Mouse (Mus musculus) megakaryocyte progenitor cell, adult 5-6 weeks (primary cell): ENCODE data around the gene Tagln2. TPM values are rescaled to one million over a fixed set of nuclear protein-coding genes. Genes with fewer than 3 reads are reported as not detected.

ENCODE experiments used
- total RNA-seq, 2 experiments: library from RNA; stranded (forward) in 1 of 2; stranded (reverse) in 1 of 2; fragments of 157-497, 149-512 nt in 1 of 2; fragments of 200-1000 nt in 1 of 2; gene quantifications; 2 replicates each; pipeline versions ENCODE4 v1.2.3 to v1.2.4; 2015 to 2017

Gene Tagln2
- total RNA-seq, 2 experiments from 2014 or later: 305 to 621 TPM

Other genes with a start within 250 kb of the Tagln2 start
- gene Atp1a4, start 241.6 kb upstream of the Tagln2 start, total RNA-seq (2015): not detected in 2 replicates
- not detected in 2 replicates for gene Atp1a4, start 241.6 kb upstream of the Tagln2 start, total RNA-seq (2017)
- gene Igsf8, start 238.4 kb upstream of the Tagln2 start, total RNA-seq (2015): 28.8 and 29.7 TPM in 2 replicates
- gene Igsf8, start 238.4 kb upstream of the Tagln2 start, total RNA-seq (2017): 25.5 and 30.6 TPM in 2 replicates
- gene Atp1a2, start 202.0 kb upstream of the Tagln2 start, total RNA-seq (2015): not detected in 2 replicates
- gene Atp1a2, start 202.0 kb upstream of the Tagln2 start, total RNA-seq (2017): not detected in 2 replicates
- not detected in 2 replicates for gene Kcnj9, start 170.7 kb upstream of the Tagln2 start, total RNA-seq (2015)
- gene Kcnj9, start 170.7 kb upstream of the Tagln2 start, total RNA-seq (2017): not detected in 2 replicates
- 0.20 and 0.24 TPM in 2 replicates for gene Kcnj10, start 158.8 kb upstream of the Tagln2 start, total RNA-seq (2015)
- 0.04 and 0.14 TPM in 2 replicates for gene Kcnj10, start 158.8 kb upstream of the Tagln2 start, total RNA-seq (2017)
- gene Pigm, start 123.5 kb upstream of the Tagln2 start, total RNA-seq (2015): 14.7 and 16.2 TPM in 2 replicates
- 15.3 and 15.7 TPM in 2 replicates for gene Pigm, start 123.5 kb upstream of the Tagln2 start, total RNA-seq (2017)
- gene Slamf9, start 24.7 kb upstream of the Tagln2 start, total RNA-seq (2015): 0.35 and 0.49 TPM in 2 replicates
- 0.41 and 0.62 TPM in 2 replicates for gene Slamf9, start 24.7 kb upstream of the Tagln2 start, total RNA-seq (2017)
- gene Igsf9, start 18.3 kb upstream of the Tagln2 start, total RNA-seq (2015): 0.10 TPM in 1 of 2 replicates, not detected in the other
- gene Igsf9, start 18.3 kb upstream of the Tagln2 start, total RNA-seq (2017): 0.30 TPM in 1 of 2 replicates, not detected in the other
- 0.12 TPM in 1 of 2 replicates, not detected in the other for gene Cfap45, start 20.8 kb downstream of the Tagln2 start, total RNA-seq (2015)
- not detected in 2 replicates for gene Cfap45, start 20.8 kb downstream of the Tagln2 start, total RNA-seq (2017)
- not detected in 2 replicates for gene Vsig8, start 55.9 kb downstream of the Tagln2 start, total RNA-seq (2015)
- gene Vsig8, start 55.9 kb downstream of the Tagln2 start, total RNA-seq (2017): not detected in 2 replicates
- gene Slamf8, start 90.5 kb downstream of the Tagln2 start, total RNA-seq (2015): 0.46 TPM in 1 of 2 replicates, not detected in the other
- 0.41 TPM in 1 of 2 replicates, not detected in the other for gene Slamf8, start 90.5 kb downstream of the Tagln2 start, total RNA-seq (2017)
- not detected in 2 replicates for gene Fcrl6, start 102.5 kb downstream of the Tagln2 start, total RNA-seq (2015)
- not detected in 2 replicates for gene Fcrl6, start 102.5 kb downstream of the Tagln2 start, total RNA-seq (2017)
- 18.0 and 21.6 TPM in 2 replicates for gene Dusp23, start 132.9 kb downstream of the Tagln2 start, total RNA-seq (2015)
- 2.5 and 3.5 TPM in 2 replicates for gene Dusp23, start 132.9 kb downstream of the Tagln2 start, total RNA-seq (2017)
- not detected in 2 replicates for gene Crp, start 198.0 kb downstream of the Tagln2 start, total RNA-seq (2015)
- not detected in 2 replicates for gene Crp, start 198.0 kb downstream of the Tagln2 start, total RNA-seq (2017)